18 mouse cellular contexts compared by ENCODE assay signal in genomic region chr2:17959501-17959900, GRCm38 (mm10). TPM values are rescaled to one million over a fixed set of nuclear protein-coding genes. Genes with fewer than 3 reads are reported as not detected.
"Had no signal": no experiment of that assay in that cellular context is flagged by ENCODE, and none has a peak within 500 bp of the region (broad histone marks: within the 10 kb centered on the region; RNA-seq: fewer than 3 reads in every experiment).

No protein-coding gene starts in this region.

- H3K4me3 ChIP-seq: layer of hippocampus, adult 2 months; limb, embryonic 15.5 days; liver, embryonic 12.5 days; midbrain, embryonic 12.5 days had no signal

- H3K27me3 ChIP-seq: limb, embryonic 15.5 days; liver, embryonic 12.5 days; midbrain, embryonic 12.5 days had no signal

- H3K9me3 ChIP-seq: limb, embryonic 15.5 days; liver, embryonic 12.5 days; midbrain, embryonic 12.5 days had no signal

- H3K27ac ChIP-seq: layer of hippocampus, adult 2 months; limb, embryonic 15.5 days; liver, embryonic 12.5 days; midbrain, embryonic 12.5 days had no signal

- H3K4me1 ChIP-seq: limb, embryonic 15.5 days; liver, embryonic 12.5 days; midbrain, embryonic 12.5 days had no signal

- DNase-seq: kidney, adult 11 months; kidney, adult 9 months; kidney, postnatal 10 days; kidney, postnatal 4 days; left cerebral cortex, postnatal 4 days; lung, embryonic 14.5 days; lung, postnatal 10 days; lung, postnatal 4 days; thymus, adult 2 months; thymus, postnatal 25 days had no signal

- H3K36me3 ChIP-seq: limb, embryonic 15.5 days; liver, embryonic 12.5 days; midbrain, embryonic 12.5 days had no signal

RNA-seq across cellular contexts. Expression of gene H2al2a, which starts 37.3 kb away (rescaled TPM):
- polyA plus RNA-seq: limb, embryonic 15.5 days; liver, embryonic 12.5 days; liver, embryonic 16.5 days; lung, embryonic 14.5 days; midbrain, embryonic 12.5 days; midbrain, postnatal 0 days; neural tube, embryonic 14.5 days; stomach, embryonic 14.5 days; thymus, adult 2 months had no signal
